Mouse (Mus musculus) spleen, adult 2 months (tissue): ENCODE measurements around the gene Tmem119.

Experiments used
- CTCF ChIP-seq: fragments of 200-500 bp; IDR thresholded peaks from 2 replicates; pipeline ENCODE4 v1.5.1; 2011; ENCODE audit warnings: mild to moderate bottlenecking, inconsistent platforms; ENCODE audit not compliant: insufficient read depth, insufficient read length, insufficient replicate concordance; ENCODE audit errors: extremely low read depth
- POLR2A ChIP-seq: fragments of 200-500 bp; IDR thresholded peaks from 2 replicates; pipeline ENCODE4 v1.6.1; 2011; ENCODE audit warnings: low read depth, low read length, inconsistent platforms

DNA sequence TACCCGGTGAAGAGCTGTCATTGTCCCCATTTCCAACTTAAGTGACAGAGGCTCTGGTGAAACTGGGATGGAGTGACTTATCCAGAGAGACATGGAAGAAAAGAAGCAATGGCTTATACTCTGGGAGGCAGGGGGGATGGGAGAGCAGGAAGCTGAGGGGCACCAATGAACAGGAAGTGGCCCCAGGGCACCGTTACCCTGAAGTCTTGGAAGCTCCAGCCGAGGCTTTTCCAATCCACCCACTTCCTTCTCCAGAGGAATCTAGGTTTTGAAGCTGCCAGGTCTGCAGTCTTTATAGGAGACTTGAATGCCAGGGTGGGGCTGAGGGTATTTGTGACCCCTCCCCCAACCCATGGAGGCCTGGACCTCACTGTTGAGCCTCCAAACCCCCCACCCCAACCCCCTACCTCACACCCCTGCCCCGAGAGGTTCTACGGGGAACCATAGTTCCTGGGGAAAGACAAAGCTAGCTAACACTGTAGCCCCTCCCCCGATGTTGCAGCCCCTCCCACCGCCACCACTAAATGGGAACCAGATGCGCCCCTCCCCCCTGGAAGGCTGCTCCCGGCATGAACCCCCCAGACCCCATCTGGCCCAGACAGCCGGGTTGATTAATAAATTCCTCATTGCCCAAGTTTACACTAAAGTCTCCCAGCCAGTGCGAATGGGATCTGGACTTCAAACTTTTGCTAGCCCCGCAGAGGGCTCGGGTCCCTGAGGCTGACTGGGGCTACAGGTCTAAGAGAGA lies 3.7 kb downstream of the Tmem119 start:
- TF ChIP-seq CTCF, result no peak
- no peak for TF ChIP-seq POLR2A
